Mouse (Mus musculus): ENCODE data around the gene Frmd4a. TPM values are rescaled to one million over a fixed set of nuclear protein-coding genes. Genes with fewer than 3 reads are reported as not detected.

The Frmd4a gene
- polyA plus RNA-seq, 2 experiments = 39.6 to 47.0 TPM

DNA sequence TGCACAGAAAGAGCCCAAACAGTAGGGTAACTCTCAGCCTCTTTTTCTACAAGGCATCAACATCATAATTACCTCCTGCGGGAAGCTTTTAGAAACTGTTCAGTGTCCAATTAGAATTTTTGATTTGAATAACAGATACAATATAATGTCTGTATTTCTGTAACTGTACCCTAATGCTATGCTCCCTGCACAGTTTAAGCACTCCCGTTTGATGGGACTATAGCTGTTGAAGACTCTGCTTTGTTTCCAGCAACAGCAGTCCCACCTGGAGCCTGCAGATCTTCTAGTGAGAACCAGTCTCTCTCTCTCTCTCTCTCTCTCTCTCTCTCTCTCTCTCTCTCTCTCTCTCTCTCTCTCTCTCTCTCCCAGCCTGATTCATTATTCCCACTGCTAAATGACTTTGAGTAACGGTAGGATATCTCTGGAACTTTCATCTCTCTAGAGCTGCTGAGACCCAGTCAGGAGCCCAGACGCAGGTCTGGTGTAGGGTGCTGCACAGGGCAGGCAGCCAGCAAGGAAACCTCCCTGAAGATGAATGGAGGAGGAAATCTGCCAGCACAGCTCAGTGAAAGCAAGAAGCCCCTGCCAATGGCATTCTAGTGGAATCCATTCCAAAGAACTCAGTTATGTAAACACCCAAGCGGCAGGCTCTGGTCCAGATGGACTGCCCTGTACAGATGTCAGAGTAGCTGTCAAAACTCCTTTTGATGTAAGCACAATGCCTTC lies 395.5 kb downstream of the Frmd4a start:
- peak overlapping the region; percentile 13; the same call in 1 of the 2 replicates for H3K27ac ChIP-seq (replicated peaks; ENCODE audit: low read depth, low read length)
- 0 out of 2 replicates have a peak, but pooled peaks have one; percentile 16 for ATAC-seq (ENCODE audit: low FRiP score, low read depth)
- DNase-seq (ENCODE audit: low spot score) = no peak

DNA sequence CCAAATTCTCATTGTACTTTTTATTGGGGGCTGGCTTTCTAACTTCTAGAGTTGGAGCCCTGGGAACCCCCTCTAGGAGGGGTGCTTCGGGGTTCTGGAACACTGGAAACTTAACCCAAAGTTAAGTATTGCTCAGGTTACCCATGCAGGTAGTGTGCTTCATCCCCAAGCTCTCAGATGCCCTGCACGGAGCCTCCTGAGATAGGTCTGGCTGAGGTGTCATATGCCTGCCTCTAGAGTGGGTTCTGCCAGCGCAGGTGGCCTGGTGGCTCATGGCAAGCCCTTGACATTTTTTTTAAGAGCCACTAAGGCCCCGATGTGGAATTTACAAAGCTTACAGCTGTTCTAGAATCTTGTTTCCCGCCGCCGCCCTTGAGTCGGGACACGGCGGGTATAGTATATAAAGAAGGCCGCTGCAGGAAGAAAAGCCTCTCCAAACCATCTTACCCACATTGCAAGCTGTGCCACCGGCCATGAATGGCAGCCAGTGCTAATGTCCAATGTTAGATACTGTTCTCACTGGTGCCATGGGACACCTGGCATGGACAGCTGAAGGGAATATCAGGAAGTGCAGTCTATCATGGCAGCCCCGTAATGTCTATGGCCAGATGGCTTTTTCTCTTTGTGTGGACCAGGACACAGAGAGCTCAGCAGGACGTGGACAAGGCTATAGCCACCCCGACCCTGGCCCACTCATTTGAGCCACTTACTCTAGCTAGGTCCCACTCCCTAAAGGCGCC lies 396.2 kb downstream of the Frmd4a start:
- 73% methylated on average over 16 of the region's 16 CpGs for WGBS
- no peak for ATAC-seq (ENCODE audit: low FRiP score, low read depth)

More for the DNA sequence above, 395.5 kb downstream of the Frmd4a start:
- H3K9me3 ChIP-seq (ENCODE audit: control insufficient read depth, low read length) = no peaks in the 10 kb centered on the region
- no peak for TF ChIP-seq POLR2A (IDR thresholded peaks at IDR 0.05; ENCODE audit: borderline replicate concordance, extremely low read depth, insufficient read depth, insufficient read length)
- no peak overlapping the region for H3K9ac ChIP-seq (ENCODE audit: low read depth, low read length, severe bottlenecking)
- H3K4me1 ChIP-seq (ENCODE audit: control insufficient read depth, insufficient read depth, low read length) = peaks cover 17% of the 10 kb centered on the region
- H3K4me3 ChIP-seq (replicated peaks; ENCODE audit: low read length) = no peak overlapping the region
- 45% methylated on average over 5 of the region's 5 CpGs for WGBS
- H3K27me3 ChIP-seq (ENCODE audit: control insufficient read depth, insufficient read depth, low read length) = no peaks in the 10 kb centered on the region
- no peaks in the 10 kb centered on the region for H3K36me3 ChIP-seq (ENCODE audit: control insufficient read depth, insufficient read depth, low read length)
- H3K4me2 ChIP-seq (replicated peaks; ENCODE audit: low read depth, low read length, severe bottlenecking) = no peak overlapping the region

DNA sequence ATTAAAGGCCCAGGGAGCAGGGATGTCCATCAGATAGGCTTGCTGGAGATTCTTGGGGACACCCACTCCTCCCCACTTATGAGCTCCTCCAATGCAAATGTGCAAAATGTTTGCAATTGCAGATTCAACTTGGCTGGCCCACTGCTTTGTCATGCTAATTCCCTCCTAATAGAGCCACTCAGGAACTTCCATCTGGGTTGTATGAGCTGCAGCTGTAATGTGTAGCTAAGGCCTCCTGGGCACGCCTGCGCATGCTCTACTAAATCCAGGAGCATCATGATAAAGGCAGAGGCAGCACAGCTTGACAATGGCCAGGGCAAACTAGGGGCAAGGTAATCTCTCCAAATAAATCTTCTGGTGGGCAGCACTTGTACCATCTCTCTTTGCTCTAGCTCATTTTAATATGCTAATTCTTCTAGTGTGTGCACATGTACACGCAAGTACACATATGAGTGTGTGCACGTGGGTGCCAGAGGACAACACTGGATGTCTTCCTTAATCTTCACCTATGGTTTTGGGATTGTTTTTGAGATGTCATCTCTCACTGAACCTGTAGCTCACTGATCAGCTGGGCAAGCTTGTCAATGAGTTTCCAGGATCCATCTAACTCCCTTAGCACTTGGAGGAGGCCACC lies 403.3 kb downstream of the Frmd4a start:
- DNase-seq (ENCODE audit: low spot score) (no peak), ATAC-seq (ENCODE audit: low FRiP score, low read depth) (no peak)
- Histone ChIP-seq H3K36me3 (ENCODE audit: control insufficient read depth, insufficient read depth, low read length) (0 out of 2 replicates have a peak, but pooled peaks cover 5% of the 10 kb centered on the region), H3K27ac (replicated peaks; ENCODE audit: low read depth, low read length) (no peak overlapping the region), H3K27me3 (ENCODE audit: control insufficient read depth, insufficient read depth, low read length) (no peaks in the 10 kb centered on the region), H3K9ac (ENCODE audit: low read depth, low read length, severe bottlenecking) (no peak overlapping the region), H3K4me2 (replicated peaks; ENCODE audit: low read depth, low read length, severe bottlenecking) (no peak overlapping the region), H3K4me1 (ENCODE audit: control insufficient read depth, insufficient read depth, low read length) (no peaks in the 10 kb centered on the region), H3K4me3 (replicated peaks; ENCODE audit: low read length) (no peak overlapping the region), H3K9me3 (ENCODE audit: control insufficient read depth, low read length) (no peaks in the 10 kb centered on the region)
- TF ChIP-seq POLR2A (IDR thresholded peaks at IDR 0.05; ENCODE audit: borderline replicate concordance, extremely low read depth, insufficient read depth, insufficient read length) = no peak
- 85% methylated on average over 4 of the region's 4 CpGs for WGBS

More for the DNA sequence above, 396.2 kb downstream of the Frmd4a start:
- H3K9ac ChIP-seq (ENCODE audit: low read depth, low read length, severe bottlenecking) = no peak overlapping the region
- no peak for DNase-seq (ENCODE audit: low spot score)
- no peaks in the 10 kb centered on the region for H3K36me3 ChIP-seq (ENCODE audit: control insufficient read depth, insufficient read depth, low read length)
- no peaks in the 10 kb centered on the region for H3K27me3 ChIP-seq (ENCODE audit: control insufficient read depth, insufficient read depth, low read length)
- no peak overlapping the region for H3K4me3 ChIP-seq (replicated peaks; ENCODE audit: low read length)
- peaks cover 17% of the 10 kb centered on the region for H3K4me1 ChIP-seq (ENCODE audit: control insufficient read depth, insufficient read depth, low read length)
- H3K4me2 ChIP-seq (replicated peaks; ENCODE audit: low read depth, low read length, severe bottlenecking) = no peak overlapping the region
- no peak for TF ChIP-seq POLR2A (IDR thresholded peaks at IDR 0.05; ENCODE audit: borderline replicate concordance, extremely low read depth, insufficient read depth, insufficient read length)
- no peaks in the 10 kb centered on the region for H3K9me3 ChIP-seq (ENCODE audit: control insufficient read depth, low read length)
- H3K27ac ChIP-seq (replicated peaks; ENCODE audit: low read depth, low read length) = no peak overlapping the region

DNA sequence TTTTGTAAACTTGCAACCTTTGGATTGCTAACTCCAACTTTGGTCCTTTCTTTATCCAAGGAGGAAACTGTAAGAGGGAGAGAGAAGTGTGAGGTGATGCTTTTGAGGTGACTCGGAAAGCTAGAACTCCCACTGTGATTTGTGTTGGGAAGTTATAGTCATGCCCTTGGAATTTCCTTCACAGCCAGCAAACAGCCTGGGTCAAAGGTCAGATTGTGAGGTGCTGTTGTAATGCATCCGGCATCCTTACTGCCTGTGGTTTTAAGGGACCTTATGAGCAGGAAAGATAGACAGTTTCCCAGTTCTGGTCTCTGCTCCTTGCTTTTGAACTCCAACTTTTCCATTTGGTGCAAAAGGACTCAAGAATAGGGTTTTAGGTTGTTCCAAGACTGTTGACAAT lies 404.2 kb downstream of the Frmd4a start:
- Histone ChIP-seq H3K27me3 (ENCODE audit: control insufficient read depth, insufficient read depth, low read length) (no peaks in the 10 kb centered on the region), H3K4me2 (replicated peaks; ENCODE audit: low read depth, low read length, severe bottlenecking) (no peak overlapping the region), H3K9me3 (ENCODE audit: control insufficient read depth, low read length) (no peaks in the 10 kb centered on the region), H3K4me1 (ENCODE audit: control insufficient read depth, insufficient read depth, low read length) (no peaks in the 10 kb centered on the region), H3K36me3 (ENCODE audit: control insufficient read depth, insufficient read depth, low read length) (0 out of 2 replicates have a peak, but pooled peaks cover 5% of the 10 kb centered on the region), H3K4me3 (replicated peaks; ENCODE audit: low read length) (no peak overlapping the region), H3K27ac (replicated peaks; ENCODE audit: low read depth, low read length) (no peak overlapping the region), H3K9ac (ENCODE audit: low read depth, low read length, severe bottlenecking) (no peak overlapping the region)
- WGBS = 16% methylated on average over 2 of the region's 2 CpGs
- TF ChIP-seq POLR2A (IDR thresholded peaks at IDR 0.05; ENCODE audit: borderline replicate concordance, extremely low read depth, insufficient read depth, insufficient read length) = no peak
- no peak for ATAC-seq (ENCODE audit: low FRiP score, low read depth)
- no peak for DNase-seq (ENCODE audit: low spot score)

DNA sequence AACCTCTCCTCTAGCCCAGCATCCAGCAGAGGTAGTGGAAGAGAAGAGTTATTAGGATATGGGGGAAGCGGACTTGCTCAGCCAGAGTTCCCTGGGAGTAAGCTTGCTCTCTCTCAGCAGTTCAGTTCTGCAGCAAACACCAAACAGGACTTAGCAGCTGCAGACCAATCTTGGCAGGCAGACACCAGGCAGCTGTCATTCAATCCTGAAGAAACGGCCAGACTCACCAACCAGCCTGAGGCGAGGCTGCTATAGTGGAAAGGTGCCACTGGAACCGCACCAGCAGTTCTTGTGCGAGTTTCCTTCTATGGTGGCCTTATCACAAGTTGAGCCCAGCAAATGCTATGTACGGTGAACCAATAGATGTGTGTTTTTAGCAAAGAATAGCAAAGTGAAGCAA lies 406.4 kb downstream of the Frmd4a start:
- no peaks in the 10 kb centered on the region for H3K4me1 ChIP-seq (ENCODE audit: control insufficient read depth, insufficient read depth, low read length)
- WGBS = 73% methylated on average over 6 of the region's 6 CpGs
- no peak overlapping the region for H3K4me3 ChIP-seq (replicated peaks; ENCODE audit: low read length)
- 0 out of 2 replicates have a peak, but pooled peaks cover 5% of the 10 kb centered on the region for H3K36me3 ChIP-seq (ENCODE audit: control insufficient read depth, insufficient read depth, low read length)
- no peaks in the 10 kb centered on the region for H3K27me3 ChIP-seq (ENCODE audit: control insufficient read depth, insufficient read depth, low read length)
- ATAC-seq (ENCODE audit: low FRiP score, low read depth) = no peak
- H3K4me2 ChIP-seq (replicated peaks; ENCODE audit: low read depth, low read length, severe bottlenecking) = no peak overlapping the region
- no peak for TF ChIP-seq POLR2A (IDR thresholded peaks at IDR 0.05; ENCODE audit: borderline replicate concordance, extremely low read depth, insufficient read depth, insufficient read length)
- H3K9ac ChIP-seq (ENCODE audit: low read depth, low read length, severe bottlenecking) = no peak overlapping the region
- DNase-seq (ENCODE audit: low spot score) = no peak
- H3K27ac ChIP-seq (replicated peaks; ENCODE audit: low read depth, low read length) = no peak overlapping the region
- no peaks in the 10 kb centered on the region for H3K9me3 ChIP-seq (ENCODE audit: control insufficient read depth, low read length)
